Mouse (Mus musculus): ENCODE results near the gene Gm21366. TPM values are rescaled to one million over a fixed set of nuclear protein-coding genes. Genes with fewer than 3 reads are reported as not detected.
"Not testable (repeated sequence)": the region's sequence is repeated elsewhere in the genome, so short reads cannot be mapped to it uniquely, and the experiment has no call there.

Gm21366 gene
- not detected in 2 replicates for polyA plus RNA-seq (2015; fragmentation: Nextera tagmentation; extraction: Ambion mirVana)

DNA sequence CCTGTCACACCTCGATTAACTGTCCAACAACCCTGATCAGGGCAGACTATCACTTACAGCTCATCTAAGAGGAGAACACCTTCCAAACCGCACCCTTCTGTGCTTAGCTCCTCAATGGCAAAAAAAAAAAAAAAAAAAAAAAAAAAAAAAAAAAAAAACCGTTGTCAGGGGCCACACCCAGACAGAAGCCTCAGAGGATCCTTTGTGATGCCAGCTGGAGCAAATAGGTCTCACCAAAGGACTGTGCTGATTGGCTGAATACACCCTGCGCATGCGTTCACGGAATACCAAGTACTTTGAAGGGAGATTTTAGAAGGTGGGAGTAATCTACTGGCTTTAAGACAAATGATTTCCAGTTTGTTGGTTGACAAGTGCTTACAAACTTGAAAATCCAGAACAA is at the start of gene Gm21366:
Gene Gm21366 (minus strand): TSS at position 101 of the 400 bp plus-strand sequence.
- ATAC-seq (ENCODE audit: low FRiP score); H3K4me1 ChIP-seq (replicated peaks); H3K27ac ChIP-seq; H3K27me3 ChIP-seq; H3K36me3 ChIP-seq; H3K4me2 ChIP-seq; H3K9ac ChIP-seq; H3K9me3 ChIP-seq; H3K4me3 ChIP-seq: not testable (repeated sequence)
- no CpG with 5 or more reads among the region's 6 CpGs for WGBS

Measured in hindbrain, embryonic 13.5 days (tissue).